Mouse (Mus musculus) bone marrow, adult 2 months (tissue): ENCODE measurements around the gene Dll1.

Experiments used
- CTCF ChIP-seq: fragments of 200-500 bp; IDR thresholded peaks from 2 replicates; pipeline ENCODE4 v1.5.1; 2011; ENCODE audit warnings: low read length, control low read depth; ENCODE audit not compliant: control insufficient read depth, insufficient read depth
- POLR2A ChIP-seq: fragments of 200-500 bp; IDR thresholded peaks from 2 replicates; pipeline ENCODE4 v1.6.1; 2011; ENCODE audit warnings: low read depth, mild to moderate bottlenecking, control low read depth, low read length, borderline replicate concordance; ENCODE audit not compliant: control insufficient read depth

DNA sequence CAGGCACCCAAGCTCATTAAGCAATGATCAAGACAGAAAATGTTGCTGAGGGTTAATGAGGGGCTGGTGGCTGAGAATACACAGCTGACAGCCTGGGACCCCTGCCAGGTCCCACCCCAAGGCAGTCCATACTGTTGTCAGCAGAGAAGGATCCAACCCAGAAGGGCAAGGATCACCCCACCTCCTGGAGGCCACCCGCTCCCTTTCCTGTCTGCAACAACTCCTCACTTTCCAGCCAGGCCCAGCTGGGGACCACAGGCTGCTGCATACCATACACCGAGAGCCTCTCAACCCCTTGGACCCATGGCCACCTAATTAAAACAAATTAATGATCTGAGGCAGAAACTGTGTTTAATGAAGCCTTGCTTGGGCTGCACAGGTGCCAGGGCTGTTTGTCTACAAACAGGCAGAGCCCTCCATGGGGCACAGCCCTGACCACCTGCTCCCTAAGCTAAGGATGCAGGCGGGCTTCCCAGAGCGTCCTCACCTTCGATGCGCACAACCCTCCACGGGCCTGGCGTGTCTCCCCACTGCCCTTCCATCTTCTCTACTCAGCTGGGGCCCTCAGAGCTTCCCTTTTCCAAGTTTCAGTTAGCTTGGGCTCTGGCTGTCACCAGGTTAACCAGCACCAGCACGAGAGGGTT lies 53.4 kb downstream of the Dll1 start:
- no peak for TF ChIP-seq POLR2A
- no peak for TF ChIP-seq CTCF
